Mouse (Mus musculus) layer of hippocampus, adult 6 months (tissue): ENCODE measurements around the gene Acr. TPM values are rescaled to one million over a fixed set of nuclear protein-coding genes. Genes with fewer than 3 reads are reported as not detected.

ENCODE experiments used
- long read RNA-seq, 2 experiments: library from polyadenylated mRNA; unstranded; transcript quantifications; one replicate each; pipeline ENCODE4 v2.0.0; 2019 to 2020
- polyA plus RNA-seq: library from polyadenylated mRNA; unstranded; fragments of <200 nt; fragmentation: Nextera tagmentation; gene quantifications from 2 replicates; pipeline ENCODE4 v1.2.3, GENCODE M21; 2021

Acr gene
- polyA plus RNA-seq: 0.19 TPM in 1 of 2 replicates, not detected in the other
- long read RNA-seq, experiment 1: 0 reads
- long read RNA-seq, experiment 2: 0 reads

GRCm38 (mm10) chr15:89568114-89568513 is at the start of gene Acr:
TSS of gene Acr (plus strand) at chr15:89568326.

GRCm38 (mm10) chr15:89591723-89592455 is 23.8 kb downstream of the Acr start, which contains the start of gene Rabl2:
TSS of gene Rabl2 (minus strand) at chr15:89591923.

Other genes with a start within 250 kb of the Acr start
- gene Adm2, start 245.6 kb upstream of the Acr start, polyA plus RNA-seq: not detected in 2 replicates
- gene Miox, start 233.9 kb upstream of the Acr start, polyA plus RNA-seq: not detected in 2 replicates
- 9.0 and 10.3 TPM in 2 replicates for gene Lmf2, start 212.7 kb upstream of the Acr start, polyA plus RNA-seq
- gene Ncaph2, start 212.6 kb upstream of the Acr start, polyA plus RNA-seq: 68.4 and 73.8 TPM in 2 replicates
- 53.7 and 59.4 TPM in 2 replicates for gene Sco2, start 194.5 kb upstream of the Acr start, polyA plus RNA-seq
- gene Tymp, start 191.3 kb upstream of the Acr start, polyA plus RNA-seq: 5.7 and 7.5 TPM in 2 replicates
- gene Odf3b, start 189.0 kb upstream of the Acr start, polyA plus RNA-seq: 4.6 and 7.3 TPM in 2 replicates
- gene Klhdc7b, start 183.4 kb upstream of the Acr start, polyA plus RNA-seq: 0.18 and 0.36 TPM in 2 replicates
- not detected in 2 replicates for gene Syce3, start 157.8 kb upstream of the Acr start, polyA plus RNA-seq
- gene Cpt1b, start 142.5 kb upstream of the Acr start, polyA plus RNA-seq: 0.16 and 0.46 TPM in 2 replicates
- 2.9 and 3.1 TPM in 2 replicates for gene C730034F03Rik, start 138.7 kb upstream of the Acr start, polyA plus RNA-seq
- not detected in 2 replicates for gene Gm44502, start 138.6 kb upstream of the Acr start, polyA plus RNA-seq
- gene Chkb, start 138.4 kb upstream of the Acr start, polyA plus RNA-seq: 26.6 and 31.1 TPM in 2 replicates
- 48.0 and 53.4 TPM in 2 replicates for gene Mapk8ip2, start 114.4 kb upstream of the Acr start, polyA plus RNA-seq
- gene Arsa, start 90.9 kb upstream of the Acr start, polyA plus RNA-seq: 20.7 and 22.6 TPM in 2 replicates
- 3.9 and 5.5 TPM in 2 replicates for gene Shank3, start 68.7 kb upstream of the Acr start, polyA plus RNA-seq
- 16.6 and 19.0 TPM in 2 replicates for gene Rabl2, start 23.6 kb downstream of the Acr start, polyA plus RNA-seq